Mouse (Mus musculus) hindbrain, embryonic 12.5 days (tissue): Measurements from ENCODE around the gene Rasgrp1. TPM values are rescaled to one million over a fixed set of nuclear protein-coding genes. Genes with fewer than 3 reads are reported as not detected.
A peak's percentile ranks its signal among the peaks of the same experiment; 100 is the strongest.

ENCODE experiments used
- ATAC-seq: fragments of 200-750 bp; cut with Nextera tagmentation; 2 replicates; pipeline ENCODE4 v1.8.0; 2017; ENCODE audit warnings: moderate TSS enrichment; ENCODE audit not compliant: low FRiP score
- H3K27ac ChIP-seq: fragments of 300-500 bp; sonication (generic); 2 replicates; pipeline ENCODE4 v1.5.1; 2016; ENCODE audit warnings: mild to moderate bottlenecking
- H3K27me3 ChIP-seq: fragments of 300-500 bp; sonication (generic); 2 replicates; pipeline ENCODE4 v1.6.1; 2016; ENCODE audit warnings: mild to moderate bottlenecking
- H3K36me3 ChIP-seq: fragments of 300-500 bp; sonication (generic); 2 replicates; pipeline ENCODE4 v1.6.1; 2016; ENCODE audit warnings: mild to moderate bottlenecking
- H3K4me1 ChIP-seq: fragments of 300-500 bp; sonication (generic); 2 replicates; pipeline ENCODE4 v1.6.1; 2016
- H3K4me2 ChIP-seq: fragments of 300-500 bp; sonication (generic); replicated peaks from 2 replicates; pipeline ENCODE4 v1.6.1; 2016; ENCODE audit warnings: mild to moderate bottlenecking
- H3K4me3 ChIP-seq: fragments of 300-500 bp; sonication (generic); 2 replicates; pipeline ENCODE4 v1.5.1; 2016; ENCODE audit warnings: mild to moderate bottlenecking
- H3K9ac ChIP-seq: fragments of 300-500 bp; sonication (generic); 2 replicates; pipeline ENCODE4 v1.6.1; 2016; ENCODE audit warnings: mild to moderate bottlenecking, moderate library complexity
- H3K9me3 ChIP-seq: fragments of 300-500 bp; sonication (generic); replicated peaks from 2 replicates; pipeline ENCODE4 v1.6.1; 2016; ENCODE audit warnings: mild to moderate bottlenecking
- WGBS: fragments of 180-500 bp; shearing (Covaris S2); methylation state at CpG from one replicate; pipeline ENCODE4 v1.1.7; 2016; 5-methylcytosine and 5-hydroxymethylcytosine counted together
- polyA plus RNA-seq: library from polyadenylated mRNA; unstranded; fragments of >200 nt; fragmentation: Nextera tagmentation; extraction: Ambion mirVana; gene quantifications from 2 replicates; pipeline ENCODE4 v1.2.1, GENCODE M21; 2016

Gene Rasgrp1
- polyA plus RNA-seq, 1 experiment from 2014 or later, result 1.6 TPM

DNA sequence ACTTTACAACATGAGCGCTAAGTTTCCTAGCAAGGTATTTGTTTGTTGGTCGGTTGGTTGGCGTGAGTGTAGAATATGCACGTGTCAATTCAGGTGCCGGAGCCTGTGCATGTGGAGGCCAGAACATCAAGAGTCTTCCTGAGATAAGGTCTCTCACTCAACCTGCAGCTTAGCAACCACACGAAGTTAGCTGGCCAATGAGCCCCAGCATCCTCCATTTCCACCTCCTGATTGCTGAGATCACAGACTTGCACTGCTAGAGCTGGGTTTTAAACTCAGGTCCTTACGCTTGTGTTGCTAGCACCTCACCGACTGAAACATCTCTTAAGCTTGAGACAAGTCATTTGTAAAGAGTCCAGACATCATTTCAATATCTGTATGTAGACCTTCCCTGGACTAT, 20.4 kb downstream of the Rasgrp1 start:
- 89% methylated on average over 8 of the region's 8 CpGs for WGBS
- Histone ChIP-seq H3K9me3 (no peaks in the 10 kb centered on the region), H3K4me2 (no peak overlapping the region), H3K36me3 (no peaks in the 10 kb centered on the region), H3K27ac (no peak overlapping the region), H3K4me3 (no peak overlapping the region), H3K27me3 (no peaks in the 10 kb centered on the region), H3K9ac (no peak overlapping the region), H3K4me1 (no peaks in the 10 kb centered on the region)
- no peak for ATAC-seq

DNA sequence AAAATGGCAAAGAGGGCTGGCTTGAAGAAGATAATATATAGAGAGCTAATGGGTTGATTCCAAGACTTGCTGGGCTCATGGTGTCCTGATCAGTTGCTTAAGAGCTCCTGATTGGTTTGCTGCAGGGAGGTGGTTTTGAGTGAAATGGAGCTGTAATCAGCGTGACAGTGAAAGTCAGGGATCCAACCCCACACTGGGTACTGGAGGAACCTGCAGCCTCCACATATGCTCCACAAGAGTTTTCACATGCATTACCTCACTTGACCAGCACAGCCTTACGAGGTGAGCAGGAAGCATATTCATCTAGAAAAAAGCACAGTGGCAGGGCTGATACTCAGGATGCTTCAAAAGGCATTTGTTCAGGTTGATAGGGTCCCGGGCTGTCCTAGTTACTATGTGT, 21.6 kb downstream of the Rasgrp1 start:
- Histone ChIP-seq H3K4me3 (no peak overlapping the region), H3K4me1 (no peaks in the 10 kb centered on the region), H3K9ac (no peak overlapping the region), H3K9me3 (0 out of 2 replicates have a peak, but pooled peaks cover 3% of the 10 kb centered on the region), H3K27me3 (no peaks in the 10 kb centered on the region), H3K27ac (no peak overlapping the region), H3K4me2 (no peak overlapping the region), H3K36me3 (no peaks in the 10 kb centered on the region)
- 83% methylated on average over 3 of the region's 3 CpGs for WGBS
- ATAC-seq, result no peak

DNA sequence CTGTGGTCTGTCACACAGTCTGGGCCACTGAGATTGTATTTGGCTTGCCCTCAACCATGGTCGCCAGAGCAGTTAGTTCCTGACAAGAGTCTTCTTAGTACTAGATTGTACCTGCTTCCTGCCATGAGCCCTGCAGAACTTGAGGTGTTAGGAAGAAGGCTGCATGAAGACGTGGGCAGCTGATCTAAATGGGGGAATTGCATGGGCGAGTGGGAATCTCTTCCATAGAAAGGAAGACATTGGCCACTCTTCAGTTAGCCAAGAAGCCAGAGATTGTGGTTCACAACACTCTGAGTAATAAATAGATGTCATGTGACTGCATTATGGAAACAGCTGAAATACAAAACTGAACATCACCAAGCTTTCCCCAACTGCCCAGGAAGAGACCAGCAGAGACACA, 23.8 kb downstream of the Rasgrp1 start:
- WGBS, result 89% methylated on average over 3 of the region's 3 CpGs
- H3K4me3 ChIP-seq, result no peak overlapping the region
- no peaks in the 10 kb centered on the region for H3K4me1 ChIP-seq
- H3K27ac ChIP-seq, result no peak overlapping the region
- no peak for ATAC-seq
- no peak overlapping the region for H3K4me2 ChIP-seq
- no peaks in the 10 kb centered on the region for H3K36me3 ChIP-seq
- no peak overlapping the region for H3K9ac ChIP-seq
- no peaks in the 10 kb centered on the region for H3K27me3 ChIP-seq
- H3K9me3 ChIP-seq, result 0 out of 2 replicates have a peak, but pooled peaks cover 3% of the 10 kb centered on the region

DNA sequence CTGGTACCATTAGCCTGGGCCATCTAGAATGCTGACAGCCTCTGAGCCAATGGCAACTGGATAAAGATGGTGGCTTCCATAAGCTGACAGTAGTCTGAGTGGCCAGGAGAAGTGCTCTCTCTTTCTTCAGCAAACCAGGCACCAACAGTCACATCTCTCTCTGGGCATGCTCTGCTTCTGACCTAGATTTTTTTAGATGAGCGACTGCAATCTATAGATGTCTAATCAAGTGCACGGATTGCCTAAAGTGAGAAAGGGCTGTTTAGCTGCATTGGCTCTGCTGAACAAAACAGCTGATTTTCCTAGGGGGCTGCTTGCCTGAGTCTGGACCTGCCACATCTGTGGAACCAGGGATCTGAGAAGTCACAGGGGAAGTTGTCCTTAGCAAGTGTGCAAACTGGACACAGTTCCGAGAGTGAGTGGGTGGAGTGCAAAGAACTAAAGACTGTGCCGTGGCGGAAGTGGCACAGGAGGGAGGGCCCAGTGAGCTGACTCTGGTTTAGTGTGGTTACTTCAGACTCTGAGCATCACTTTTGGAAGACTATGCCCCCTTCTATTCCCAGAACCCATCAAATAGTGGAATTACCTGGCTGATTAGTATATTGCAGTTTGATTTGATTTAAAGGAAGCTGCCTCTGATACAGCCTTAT, 29.1 kb downstream of the Rasgrp1 start:
- Histone ChIP-seq H3K9me3 (0 out of 2 replicates have a peak, but pooled peaks cover 3% of the 10 kb centered on the region), H3K9ac (no peak overlapping the region), H3K36me3 (no peaks in the 10 kb centered on the region), H3K27ac (no peak overlapping the region), H3K4me1 (no peaks in the 10 kb centered on the region), H3K4me2 (no peak overlapping the region), H3K4me3 (no peak overlapping the region), H3K27me3 (no peaks in the 10 kb centered on the region)
- 78% methylated on average over 5 of the region's 5 CpGs for WGBS
- ATAC-seq, result no peak

DNA sequence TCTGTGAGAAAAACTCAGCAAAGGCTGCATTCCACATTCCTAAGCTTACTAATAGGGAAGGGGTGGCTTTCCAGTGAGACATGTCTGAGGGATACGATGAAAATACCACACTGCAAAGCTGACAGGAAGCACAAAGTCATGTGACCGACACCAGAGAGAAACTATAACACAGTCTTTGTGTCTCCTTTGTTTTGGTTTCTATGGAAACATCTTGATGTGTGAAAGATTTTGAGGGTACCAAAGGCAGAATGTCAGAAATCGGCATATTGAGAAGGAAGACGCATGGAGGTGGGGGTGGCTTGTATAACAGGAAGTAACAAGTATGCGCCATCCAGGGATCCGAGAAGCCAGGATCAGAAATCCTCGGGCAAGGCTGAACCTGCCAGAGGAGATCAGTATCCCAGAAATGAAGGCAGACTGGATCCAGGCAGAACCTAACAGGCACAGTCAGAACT, 30.3 kb downstream of the Rasgrp1 start:
- peak; percentile 56; the same call in 1 of the 2 replicates for ATAC-seq
- Histone ChIP-seq H3K36me3 (no peaks in the 10 kb centered on the region), H3K9ac (no peak overlapping the region), H3K27ac (no peak overlapping the region), H3K4me1 (no peaks in the 10 kb centered on the region), H3K27me3 (no peaks in the 10 kb centered on the region), H3K4me2 (peak overlapping the region; percentile 9), H3K4me3 (0 out of 2 replicates have a peak overlapping the region, but pooled peaks have one; percentile 0), H3K9me3 (0 out of 2 replicates have a peak, but pooled peaks cover 3% of the 10 kb centered on the region)
- WGBS, result 59% methylated on average over 7 of the region's 7 CpGs

DNA sequence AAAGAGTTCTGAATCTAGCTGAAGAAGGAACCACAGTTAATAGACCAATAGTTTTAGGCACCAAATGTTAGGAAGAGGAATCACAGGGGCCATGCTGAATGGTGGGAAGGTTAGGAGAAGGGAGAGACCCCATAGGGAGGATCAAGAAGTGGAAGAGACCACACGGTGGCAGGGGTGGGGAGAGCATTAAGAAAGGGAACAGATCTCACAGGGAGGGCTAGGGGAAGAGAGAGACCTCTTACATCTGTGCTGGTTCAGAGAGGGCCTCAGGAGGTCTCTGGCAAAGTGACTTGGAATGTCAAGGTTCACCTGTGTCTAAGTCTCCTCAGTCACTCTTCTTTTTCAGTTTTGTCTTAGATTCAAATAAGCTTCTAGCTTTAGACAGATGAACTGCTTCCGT, 30.8 kb downstream of the Rasgrp1 start:
- Histone ChIP-seq H3K4me2 (peak overlapping the region; percentile 9; the same call in 1 of the 2 replicates), H3K36me3 (no peaks in the 10 kb centered on the region), H3K9me3 (0 out of 2 replicates have a peak, but pooled peaks cover 3% of the 10 kb centered on the region), H3K27ac (no peak overlapping the region), H3K27me3 (no peaks in the 10 kb centered on the region), H3K4me3 (no peak overlapping the region), H3K9ac (no peak overlapping the region), H3K4me1 (no peaks in the 10 kb centered on the region)
- no peak for ATAC-seq
- WGBS, result 49% methylated on average over 2 of the region's 2 CpGs

DNA sequence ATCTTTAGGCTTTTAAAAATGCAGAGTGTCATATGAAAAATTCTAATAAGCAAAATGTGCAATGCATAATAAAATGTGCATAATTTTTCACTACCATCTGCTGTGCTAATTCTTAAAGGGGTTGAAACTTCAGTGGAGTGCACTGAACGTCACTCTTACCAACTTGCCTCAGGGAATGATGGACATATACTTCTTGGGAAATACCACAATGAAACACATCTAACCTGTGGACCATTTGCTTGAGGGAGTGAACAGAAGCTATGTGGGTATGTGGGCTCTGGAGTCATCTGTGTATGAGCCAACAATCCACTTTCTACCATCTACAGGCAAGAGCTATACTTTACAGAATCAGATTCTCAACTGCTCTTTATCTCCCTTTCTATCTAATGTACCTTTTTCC, 31.5 kb downstream of the Rasgrp1 start:
- Histone ChIP-seq H3K4me3 (no peak overlapping the region), H3K9ac (no peak overlapping the region), H3K4me1 (no peaks in the 10 kb centered on the region), H3K27ac (no peak overlapping the region), H3K4me2 (no peak overlapping the region), H3K9me3 (no peaks in the 10 kb centered on the region), H3K36me3 (no peaks in the 10 kb centered on the region), H3K27me3 (no peaks in the 10 kb centered on the region)
- WGBS, result 77% methylated on average over 1 of the region's 1 CpGs
- no peak for ATAC-seq

DNA sequence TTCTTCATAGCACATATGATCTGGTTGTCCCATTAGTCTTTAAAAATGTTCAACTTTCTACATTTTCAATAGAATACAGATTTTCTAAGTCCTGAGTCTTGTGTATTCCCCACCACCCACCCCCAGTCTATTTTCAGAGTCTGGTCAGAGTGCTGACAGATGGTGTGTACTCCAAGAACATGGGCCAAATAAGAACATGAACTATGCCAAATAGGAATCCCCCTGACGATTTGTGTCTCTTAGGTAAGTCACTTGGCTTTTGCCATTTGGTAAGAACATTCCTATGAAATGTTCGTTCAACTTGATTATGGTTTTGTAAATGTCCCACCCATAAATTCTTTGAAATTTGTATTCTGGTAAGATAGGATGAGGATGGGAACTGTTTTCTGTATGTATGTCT, 33.8 kb downstream of the Rasgrp1 start:
- no peaks in the 10 kb centered on the region for H3K27me3 ChIP-seq
- no peak overlapping the region for H3K9ac ChIP-seq
- ATAC-seq, result no peak
- H3K4me1 ChIP-seq, result no peaks in the 10 kb centered on the region
- H3K36me3 ChIP-seq, result no peaks in the 10 kb centered on the region
- 75% methylated on average over 2 of the region's 2 CpGs for WGBS
- H3K4me2 ChIP-seq, result no peak overlapping the region
- H3K4me3 ChIP-seq, result no peak overlapping the region
- no peak overlapping the region for H3K27ac ChIP-seq
- no peaks in the 10 kb centered on the region for H3K9me3 ChIP-seq

DNA sequence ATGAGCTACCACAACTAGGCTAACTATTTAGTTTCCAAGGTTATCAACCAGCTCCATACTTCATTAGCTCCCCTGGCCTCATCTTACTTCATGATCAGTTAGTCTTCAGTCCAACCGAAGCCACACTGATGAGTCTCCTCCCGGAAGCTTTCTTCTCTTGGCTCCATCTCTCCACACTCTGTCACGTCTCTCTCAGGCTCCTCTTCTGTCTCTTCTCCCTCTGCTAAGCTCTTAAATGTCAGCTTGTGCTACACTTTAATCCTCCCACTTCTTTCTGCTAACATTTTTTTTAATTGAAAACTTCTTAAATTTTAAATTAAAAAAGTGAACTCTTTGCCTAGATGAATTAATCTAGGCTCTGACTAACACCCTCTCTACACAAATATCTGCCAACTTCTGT, 34.8 kb downstream of the Rasgrp1 start:
- no peak overlapping the region for H3K4me2 ChIP-seq
- no peaks in the 10 kb centered on the region for H3K27me3 ChIP-seq
- no peak for ATAC-seq
- H3K9ac ChIP-seq, result no peak overlapping the region
- H3K27ac ChIP-seq, result no peak overlapping the region
- no peak overlapping the region for H3K4me3 ChIP-seq
- WGBS, result 90% methylated on average over 3 of the region's 3 CpGs
- no peaks in the 10 kb centered on the region for H3K36me3 ChIP-seq
- H3K9me3 ChIP-seq, result no peaks in the 10 kb centered on the region
- no peaks in the 10 kb centered on the region for H3K4me1 ChIP-seq

DNA sequence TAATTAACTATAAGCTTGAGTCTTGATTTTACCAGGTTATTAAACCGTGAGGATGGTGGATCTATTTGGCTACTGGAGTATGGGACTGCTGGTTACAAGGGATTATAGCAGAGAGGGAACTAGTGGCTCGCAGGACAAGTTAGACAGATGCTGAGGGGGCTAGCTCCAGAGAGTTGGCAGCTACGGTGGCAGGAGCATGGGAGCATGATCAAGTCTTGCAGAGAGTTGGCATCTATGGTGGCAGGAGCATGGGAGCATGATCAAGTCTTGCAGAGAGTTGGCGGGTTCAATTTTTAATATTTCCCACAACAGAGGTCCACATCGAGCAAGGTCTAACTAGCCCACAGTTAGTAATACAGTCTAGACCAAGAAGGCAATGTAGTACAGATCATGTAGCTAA, 37.9 kb downstream of the Rasgrp1 start:
- Histone ChIP-seq H3K9me3 (no peaks in the 10 kb centered on the region), H3K27ac (no peak overlapping the region), H3K4me3 (no peak overlapping the region), H3K27me3 (no peaks in the 10 kb centered on the region), H3K4me2 (no peak overlapping the region), H3K9ac (no peak overlapping the region), H3K36me3 (no peaks in the 10 kb centered on the region), H3K4me1 (no peaks in the 10 kb centered on the region)
- WGBS, result 93% methylated on average over 5 of the region's 5 CpGs
- ATAC-seq, result no peak

DNA sequence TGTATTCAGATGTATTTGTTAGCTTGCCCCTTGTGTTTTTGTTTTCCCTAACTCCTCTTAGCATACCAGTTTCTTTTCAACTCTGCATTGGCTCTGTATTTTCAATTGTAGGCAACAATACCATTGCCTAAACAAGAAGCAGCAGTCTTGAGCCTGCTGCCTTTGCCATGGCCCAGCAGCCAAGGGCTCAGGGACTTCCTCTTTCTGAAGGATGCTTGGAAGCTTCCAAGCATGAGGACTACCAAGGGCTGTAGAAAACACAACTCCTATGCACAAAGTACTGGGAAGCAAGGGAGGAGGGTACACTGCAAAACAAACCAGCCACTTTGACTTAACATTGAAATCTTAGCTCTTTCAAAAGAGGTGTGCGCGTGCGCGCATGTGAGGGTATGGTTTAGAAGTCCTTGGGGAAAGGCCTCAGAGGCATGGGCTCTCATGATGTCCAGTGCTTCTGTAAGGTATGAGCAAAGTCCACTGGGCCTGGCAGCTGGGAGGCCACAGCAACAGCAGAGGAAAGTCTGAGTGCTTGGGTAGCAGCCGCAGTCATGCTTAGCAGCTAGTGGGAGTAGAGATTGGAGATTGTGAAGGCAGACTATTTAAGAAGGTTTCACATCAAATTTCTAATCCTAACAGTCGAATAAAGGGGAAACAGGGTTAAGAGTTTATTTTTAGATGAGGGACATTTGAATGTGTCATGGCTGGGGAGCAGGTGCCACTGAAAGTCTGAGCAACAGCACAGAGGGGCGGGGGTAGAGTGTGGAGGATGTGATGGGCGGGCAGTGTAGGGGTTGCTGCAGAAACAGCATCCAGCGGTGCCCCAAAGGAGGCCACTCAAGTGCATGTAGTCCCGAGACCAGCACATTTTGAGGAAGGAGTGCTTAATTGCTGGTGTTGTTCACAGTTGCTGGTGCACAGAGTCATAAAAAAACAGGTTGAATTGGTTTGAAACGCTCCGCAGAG, 39.1 kb downstream of the Rasgrp1 start:
- H3K4me3 ChIP-seq, result no peak overlapping the region
- no peaks in the 10 kb centered on the region for H3K9me3 ChIP-seq
- no peaks in the 10 kb centered on the region for H3K4me1 ChIP-seq
- no peaks in the 10 kb centered on the region for H3K27me3 ChIP-seq
- H3K9ac ChIP-seq, result no peak overlapping the region
- no peak overlapping the region for H3K27ac ChIP-seq
- no peak overlapping the region for H3K4me2 ChIP-seq
- ATAC-seq, result no peak
- no peaks in the 10 kb centered on the region for H3K36me3 ChIP-seq
- 93% methylated on average over 12 of the region's 12 CpGs for WGBS

DNA sequence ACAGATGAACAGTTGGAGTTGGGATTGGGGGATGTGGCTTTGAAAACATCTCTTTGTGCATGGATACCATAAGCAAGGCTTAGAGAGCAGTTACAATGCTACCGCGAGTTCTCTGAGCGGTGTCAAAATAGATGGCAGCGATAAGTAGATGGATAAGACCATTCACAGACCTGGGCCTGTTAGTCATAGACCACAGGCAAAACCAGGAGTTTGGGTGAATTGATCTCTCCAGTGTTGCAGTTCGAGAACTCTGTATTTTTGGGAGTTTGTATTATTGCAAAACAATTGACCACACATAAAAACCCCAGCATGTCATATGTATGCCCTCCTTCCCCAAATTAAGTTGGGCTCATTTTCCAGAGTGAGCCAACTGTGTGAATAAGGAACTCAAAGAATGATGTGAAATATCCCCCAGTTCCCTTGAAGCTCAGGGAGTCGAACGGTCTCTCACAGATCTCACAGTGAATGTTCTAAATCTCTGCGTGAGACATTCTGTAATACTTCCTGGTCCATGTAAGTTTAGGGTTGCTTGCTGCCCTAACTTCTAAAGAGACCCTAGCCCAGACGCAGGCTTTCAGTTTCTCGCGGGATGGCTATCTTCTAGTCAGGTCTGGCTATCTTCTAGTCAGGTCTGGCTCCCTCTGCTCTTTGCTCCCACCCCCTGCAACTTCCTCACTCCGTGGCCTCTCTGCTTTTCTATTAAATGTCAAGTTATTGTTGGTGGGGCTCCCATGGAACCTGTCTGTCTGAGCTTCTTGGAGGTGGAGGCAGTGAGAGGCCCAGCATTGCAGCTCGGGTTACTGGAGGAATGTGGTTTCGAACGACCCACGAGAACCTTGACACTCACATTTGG, 43.0 kb downstream of the Rasgrp1 start:
- Histone ChIP-seq H3K4me1 (no peaks in the 10 kb centered on the region), H3K27ac (no peak overlapping the region), H3K4me2 (no peak overlapping the region), H3K4me3 (no peak overlapping the region), H3K36me3 (no peaks in the 10 kb centered on the region), H3K27me3 (no peaks in the 10 kb centered on the region), H3K9ac (no peak overlapping the region), H3K9me3 (no peaks in the 10 kb centered on the region)
- no peak for ATAC-seq
- WGBS, result 86% methylated on average over 16 of the region's 16 CpGs
